Mouse (Mus musculus) heart, adult 2 months (tissue): ENCODE data around the gene Gm973.

ENCODE experiments used
- CTCF ChIP-seq: fragments of 200-600 bp; IDR thresholded peaks from 2 replicates; pipeline ENCODE4 v1.8.1; 2022; ENCODE audit warnings: antibody characterized with exemption, mild to moderate bottlenecking, moderate library complexity
- POLR2A ChIP-seq: fragments of 200-500 bp; IDR thresholded peaks from 2 replicates; pipeline ENCODE4 v1.6.1; 2011; ENCODE audit warnings: mild to moderate bottlenecking, low read depth, low read length, control low read depth; ENCODE audit not compliant: insufficient read depth

GRCm38 (mm10) chr1:59566281-59566680 lies 50.2 kb downstream of the Gm973 start:
- TF ChIP-seq POLR2A (no peak), CTCF (no peak)
